Mouse (Mus musculus) kidney, adult 2 months (tissue): ENCODE data around the gene Casp8ap2.

Experiments used
- CTCF ChIP-seq: fragments of 200-500 bp; conservative IDR thresholded peaks from 2 replicates; pipeline ENCODE4 v1.5.1; 2011; ENCODE audit warnings: low read depth, mild to moderate bottlenecking, control low read depth, low read length, moderate library complexity, mixed read lengths; ENCODE audit not compliant: insufficient read depth, insufficient read length
- POLR2A ChIP-seq: fragments of 200-500 bp; IDR thresholded peaks from one replicate; pipeline ENCODE4 v1.6.1; 2011; ENCODE audit warnings: low read depth, low read length, control low read depth

DNA sequence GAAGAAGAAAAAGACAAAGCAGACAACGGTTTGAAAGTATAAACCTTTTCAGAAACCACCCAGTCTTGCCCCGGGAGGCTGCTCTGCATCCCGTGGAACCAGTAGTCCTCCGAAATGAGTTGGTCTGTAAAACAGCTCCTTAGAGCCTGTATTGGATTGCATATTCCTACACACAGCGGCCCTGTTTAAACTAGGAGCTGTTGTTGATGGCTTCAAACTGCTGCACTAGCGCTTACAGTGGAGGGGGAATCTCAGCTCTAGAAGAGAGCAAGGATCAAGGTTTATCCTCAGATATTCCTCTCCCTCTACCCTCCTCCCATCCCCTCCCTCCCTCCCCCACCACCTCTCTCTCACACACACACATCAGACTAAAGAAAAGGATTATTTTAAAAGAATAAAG, 31.1 kb upstream of the Casp8ap2 start:
- TF ChIP-seq POLR2A (no peak), CTCF (no peak)
